Mouse (Mus musculus) G1E (cell line): ENCODE results near the gene Kdm4a.

Experiments
- CTCF ChIP-seq: IDR thresholded peaks from 2 replicates; pipeline ENCODE4 v1.5.1; 2012; ENCODE audit warnings: low read depth, low read length, inconsistent platforms, mixed read lengths
- GATA1 ChIP-seq: IDR thresholded peaks from 2 replicates; pipeline ENCODE4 v1.6.1; 2012; ENCODE audit warnings: borderline replicate concordance, low read length, inconsistent platforms, mixed read lengths
- TAL1 ChIP-seq: conservative IDR thresholded peaks from 2 replicates; pipeline ENCODE4 v1.6.1; 2012; ENCODE audit warnings: low read depth, low read length, inconsistent platforms, mixed read lengths

DNA sequence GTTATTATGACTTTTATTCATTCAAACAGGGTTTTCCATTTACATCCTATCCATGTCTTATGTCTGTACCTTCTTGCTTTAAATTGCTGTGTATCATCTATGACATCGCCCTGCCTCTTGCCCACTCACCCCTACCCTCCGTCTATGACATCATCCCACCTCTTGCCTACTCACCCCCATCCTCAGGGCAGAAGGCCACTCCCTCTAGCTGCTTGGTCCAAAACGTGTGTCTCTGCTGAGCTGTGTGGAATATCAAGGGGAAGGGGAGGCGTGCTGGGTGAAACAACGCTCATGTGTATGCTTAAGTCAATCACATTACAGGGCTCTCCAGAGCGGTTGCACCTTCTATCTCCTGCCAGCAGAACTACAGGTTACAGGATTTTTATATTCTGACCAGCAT, 83.8 kb downstream of the Kdm4a start:
- TF ChIP-seq TAL1 (no peak), CTCF (no peak), GATA1 (no peak)
